Mouse (Mus musculus) MEL-GATA-1-ER (cell line): Measurements from ENCODE around the gene Olfr378.

ENCODE experiments used
- DNase-seq: peaks from one replicate; pipeline ENCODE4 v3.0.0-alpha.2; 2012; ENCODE audit warnings: low read depth; ENCODE audit errors: extremely low read depth

The Olfr378 gene

GRCm38 (mm10) chr11:73428377-73428776 lies at the start of gene Olfr378:
TSS of gene Olfr378 (minus strand) at chr11:73428477.
- DNase-seq = no peak

GRCm38 (mm10) chr11:73457408-73457807 lies 29.1 kb upstream of the Olfr378 start, which contains the start of gene Olfr380:
TSS of gene Olfr380 (minus strand) at chr11:73457508.
- no peak for DNase-seq

GRCm38 (mm10) chr11:73399514-73399913 lies 28.8 kb downstream of the Olfr378 start, which contains the start of gene Olfr1:
TSS of gene Olfr1 (minus strand) at chr11:73399614.
- no peak for DNase-seq

- no peak for DNase-seq
Observed at GRCm38 (mm10) chr11:73395374-73395773, 32.9 kb downstream of the Olfr378 start.
